Comparison of ENCODE assay signal across 10 mouse cellular contexts in the genomic region with DNA sequence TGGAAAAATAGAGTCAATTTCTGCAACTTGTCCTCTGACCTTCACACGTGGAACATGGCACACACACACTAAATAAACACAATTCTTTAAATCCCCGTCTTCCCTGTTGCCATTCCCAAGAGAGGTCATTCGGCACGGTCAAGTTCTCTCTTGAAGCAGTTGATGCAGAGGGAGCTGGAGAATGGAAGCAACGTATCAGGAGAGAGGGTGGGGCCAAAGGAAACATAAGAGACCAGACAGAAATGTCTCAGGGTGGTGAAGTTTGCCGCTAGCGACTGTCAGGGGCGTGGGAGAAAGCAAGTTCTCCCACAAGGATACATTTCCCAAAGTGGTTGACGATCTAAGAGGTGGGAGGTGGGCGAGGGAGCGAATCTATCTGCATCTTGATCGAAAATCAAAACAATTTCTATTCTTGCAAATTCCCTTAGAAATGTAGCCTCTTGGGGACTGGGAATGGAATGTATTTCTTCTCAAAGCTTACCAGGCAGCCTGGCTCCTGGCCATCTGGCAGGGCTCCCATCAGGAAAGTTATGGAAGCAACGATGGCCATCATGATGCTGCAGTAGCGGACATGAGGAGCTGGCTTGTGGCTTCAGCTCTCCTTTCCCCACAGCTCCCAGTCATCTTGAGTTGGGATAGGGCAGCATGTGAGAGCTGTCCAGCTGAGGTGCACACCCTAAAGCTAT. TPM values are rescaled to one million over a fixed set of nuclear protein-coding genes. Genes with fewer than 3 reads are reported as not detected.
DNase-seq lines count a peak whose midpoint lies in the region; ATAC-seq lines count a peak whose summit lies in the region.
"Had no signal": no experiment of that assay in that cellular context is flagged by ENCODE, and none has a peak within 500 bp of the region (broad histone marks: within the 10 kb centered on the region; RNA-seq: fewer than 3 reads in every experiment).

No protein-coding gene starts in this region.

- H3K9me3 ChIP-seq in intestine, embryonic 14.5 days (ENCODE audit: control insufficient read depth, low read length), result no peaks in the 10 kb centered on the region
- no peaks in the 10 kb centered on the region for H3K9me3 ChIP-seq in intestine, embryonic 16.5 days (ENCODE audit: control insufficient read depth, low read length)
- H3K9me3 ChIP-seq: liver, embryonic 15.5 days had no signal

- no peak overlapping the region for H3K9ac ChIP-seq in intestine, embryonic 14.5 days (ENCODE audit: low read length)
- no peak overlapping the region for H3K9ac ChIP-seq in intestine, embryonic 16.5 days (ENCODE audit: low read depth, low read length)
- H3K9ac ChIP-seq: liver, embryonic 15.5 days had no signal

- H3K27me3 ChIP-seq in intestine, embryonic 14.5 days (replicated peaks; ENCODE audit: control insufficient read depth, insufficient read depth, low read length), result no peaks in the 10 kb centered on the region
- no peaks in the 10 kb centered on the region for H3K27me3 ChIP-seq in intestine, embryonic 16.5 days (replicated peaks; ENCODE audit: control insufficient read depth, insufficient read depth, low read length)

- 57% methylated on average over 14 of the region's 14 CpGs for WGBS in intestine, embryonic 14.5 days
- WGBS in intestine, embryonic 16.5 days, result 61% methylated on average over 14 of the region's 14 CpGs

- no peak overlapping the region for H3K4me2 ChIP-seq in intestine, embryonic 14.5 days (ENCODE audit: low read length)
- no peak overlapping the region for H3K4me2 ChIP-seq in intestine, embryonic 16.5 days (ENCODE audit: low read depth, low read length)
- H3K4me2 ChIP-seq: liver, embryonic 15.5 days had no signal

- ATAC-seq in intestine, embryonic 14.5 days (replicated peaks; ENCODE audit: low FRiP score, low TSS enrichment, low read depth), result no peak
- ATAC-seq in intestine, embryonic 16.5 days, result no peak

- no peak overlapping the region for H3K4me3 ChIP-seq in intestine, embryonic 14.5 days (ENCODE audit: low read depth, low read length)
- H3K4me3 ChIP-seq in intestine, embryonic 16.5 days (ENCODE audit: low read length), result no peak overlapping the region
- H3K4me3 ChIP-seq: gastrocnemius, adult 2 months; liver, embryonic 15.5 days had no signal

- no peaks in the 10 kb centered on the region for H3K4me1 ChIP-seq in intestine, embryonic 14.5 days (replicated peaks; ENCODE audit: control insufficient read depth, insufficient read depth, low read length)
- H3K4me1 ChIP-seq in intestine, embryonic 16.5 days (ENCODE audit: control insufficient read depth, insufficient read depth, low read length), result peaks cover 6% of the 10 kb centered on the region; the same call in 1 of the 2 replicates
- H3K4me1 ChIP-seq: liver, embryonic 15.5 days had no signal

- no peaks in the 10 kb centered on the region for H3K36me3 ChIP-seq in intestine, embryonic 14.5 days (ENCODE audit: control insufficient read depth, insufficient read depth, low read length)
- no peaks in the 10 kb centered on the region for H3K36me3 ChIP-seq in intestine, embryonic 16.5 days (ENCODE audit: control insufficient read depth, insufficient read depth, low read length)
- H3K36me3 ChIP-seq: liver, embryonic 15.5 days had no signal

- H3K27ac ChIP-seq in intestine, embryonic 14.5 days (ENCODE audit: low read depth), result no peak overlapping the region
- H3K27ac ChIP-seq in intestine, embryonic 16.5 days (ENCODE audit: low read length), result no peak overlapping the region
- H3K27ac ChIP-seq: gastrocnemius, adult 2 months; liver, embryonic 15.5 days had no signal

- DNase-seq in intestine, embryonic 14.5 days (ENCODE audit: low spot score), result peak; percentile 70
- peak; percentile 70 for DNase-seq in NIH3T3 (ENCODE audit: low read depth)
- DNase-seq in frontal cortex, postnatal 36 days (ENCODE audit: low spot score in 2 of 2), result peak; percentile 52 to 66
- DNase-seq in lung, postnatal 14 days, result peak; percentile 70
- no peak for DNase-seq in yolk sac, embryonic 10.5 days (ENCODE audit: low spot score)
- DNase-seq in spleen, postnatal 14 days (ENCODE audit: low spot score in 2 of 2), result no peak
- DNase-seq: gastrocnemius, adult 2 months; thymus, postnatal 4 days had no signal

RNA-seq across cellular contexts. Expression of a gene that starts 8.8 kb away (rescaled TPM):
- polyA plus RNA-seq in intestine, embryonic 14.5 days (2014; fragmentation: Nextera tagmentation; extraction: Ambion mirVana), result 8.2 and 10.4 TPM in 2 replicates
- 8.7 and 8.8 TPM in 2 replicates for polyA plus RNA-seq in intestine, embryonic 16.5 days (2015; fragmentation: Nextera tagmentation; extraction: Ambion mirVana)

RNA-seq across cellular contexts. Expression of a gene that starts 50.6 kb away (rescaled TPM):
- 32.6 and 34.6 TPM in 2 replicates for polyA plus RNA-seq in intestine, embryonic 14.5 days (2014; fragmentation: Nextera tagmentation; extraction: Ambion mirVana)
- polyA plus RNA-seq in intestine, embryonic 16.5 days (2015; fragmentation: Nextera tagmentation; extraction: Ambion mirVana), result 42.9 and 43.2 TPM in 2 replicates

Comparison
In these comparisons a context has a peak if more than half of its experiments do, and no peak if none do; other contexts are left out.
1. DNase-seq: peak in intestine, embryonic 14.5 days (single experiment), NIH3T3 (single experiment), frontal cortex, postnatal 36 days (2 of 2) and lung, postnatal 14 days (single experiment); none in yolk sac, embryonic 10.5 days (single experiment) and spleen, postnatal 14 days (0 of 2).